Mouse (Mus musculus): ENCODE measurements around the gene Caprin1. TPM values are rescaled to one million over a fixed set of nuclear protein-coding genes. Genes with fewer than 3 reads are reported as not detected.
A peak's percentile ranks its signal among the peaks of the same experiment; 100 is the strongest.

The Caprin1 gene
- polyA plus RNA-seq, 1 experiment from 2014 or later: 300 TPM

GRCm38 (mm10) chr2:103751771-103752170 is 45.7 kb downstream of the Caprin1 start:
- Histone ChIP-seq H3K9me3 (ENCODE audit: control insufficient read depth, low read length) (no peaks in the 10 kb centered on the region), H3K4me2 (ENCODE audit: low read depth, low read length) (no peak overlapping the region), H3K36me3 (ENCODE audit: control insufficient read depth, insufficient read depth, low read length) (peaks cover 80% of the 10 kb centered on the region), H3K4me1 (ENCODE audit: control insufficient read depth, insufficient read depth, low read length) (no peaks in the 10 kb centered on the region), H3K27me3 (replicated peaks; ENCODE audit: control insufficient read depth, insufficient read depth, low read length) (no peaks in the 10 kb centered on the region), H3K27ac (replicated peaks; ENCODE audit: low read depth, low read length) (no peak overlapping the region), H3K9ac (ENCODE audit: low read depth, low read length) (no peak overlapping the region), H3K4me3 (ENCODE audit: low read depth, low read length) (no peak overlapping the region)
- no peak for DNase-seq (ENCODE audit: low spot score)
- no peak for ATAC-seq (ENCODE audit: low read depth)
- 98% methylated on average over 6 of the region's 6 CpGs for WGBS

DNA sequence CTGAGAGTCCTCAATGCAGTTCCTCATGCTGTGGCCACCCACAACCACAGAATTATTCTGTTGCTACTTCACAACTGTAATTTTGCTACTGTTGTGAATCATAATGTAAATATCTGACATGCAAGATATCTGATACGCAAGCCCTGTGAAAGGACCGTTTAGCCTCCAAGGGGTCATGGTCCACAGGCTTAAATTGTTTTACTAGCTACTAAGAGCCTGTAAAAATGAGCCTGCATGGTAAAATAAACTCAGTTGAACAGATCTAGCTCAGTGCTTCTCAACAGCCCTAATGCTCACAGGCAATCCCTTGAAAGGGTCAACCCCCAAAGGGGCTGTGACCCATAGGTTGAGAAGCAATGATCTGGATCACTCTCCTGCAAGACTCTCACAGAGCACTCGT is 48.4 kb downstream of the Caprin1 start:
- H3K36me3 ChIP-seq (ENCODE audit: control insufficient read depth, insufficient read depth, low read length): peaks cover 76% of the 10 kb centered on the region
- H3K4me3 ChIP-seq (ENCODE audit: low read depth, low read length): no peak overlapping the region
- H3K27ac ChIP-seq (replicated peaks; ENCODE audit: low read depth, low read length): no peak overlapping the region
- H3K27me3 ChIP-seq (replicated peaks; ENCODE audit: control insufficient read depth, insufficient read depth, low read length): no peaks in the 10 kb centered on the region
- DNase-seq (ENCODE audit: low spot score): no peak
- WGBS: 91% methylated on average over 3 of the region's 3 CpGs
- H3K4me1 ChIP-seq (ENCODE audit: control insufficient read depth, insufficient read depth, low read length): no peaks in the 10 kb centered on the region
- ATAC-seq (ENCODE audit: low read depth): no peak
- H3K9ac ChIP-seq (ENCODE audit: low read depth, low read length): no peak overlapping the region
- no peaks in the 10 kb centered on the region for H3K9me3 ChIP-seq (ENCODE audit: control insufficient read depth, low read length)
- no peak overlapping the region for H3K4me2 ChIP-seq (ENCODE audit: low read depth, low read length)

GRCm38 (mm10) chr2:103747891-103748290 is 49.6 kb downstream of the Caprin1 start:
- Histone ChIP-seq H3K9me3 (ENCODE audit: control insufficient read depth, low read length) (no peaks in the 10 kb centered on the region), H3K9ac (ENCODE audit: low read depth, low read length) (no peak overlapping the region), H3K4me3 (ENCODE audit: low read depth, low read length) (no peak overlapping the region), H3K36me3 (ENCODE audit: control insufficient read depth, insufficient read depth, low read length) (peaks cover 70% of the 10 kb centered on the region), H3K27me3 (replicated peaks; ENCODE audit: control insufficient read depth, insufficient read depth, low read length) (no peaks in the 10 kb centered on the region), H3K4me2 (ENCODE audit: low read depth, low read length) (no peak overlapping the region), H3K27ac (replicated peaks; ENCODE audit: low read depth, low read length) (no peak overlapping the region), H3K4me1 (ENCODE audit: control insufficient read depth, insufficient read depth, low read length) (no peaks in the 10 kb centered on the region)
- 86% methylated on average over 9 of the region's 9 CpGs for WGBS
- DNase-seq (ENCODE audit: low spot score) (no peak), ATAC-seq (ENCODE audit: low read depth) (no peak)

GRCm38 (mm10) chr2:103746761-103747160 is 50.7 kb downstream of the Caprin1 start:
- Histone ChIP-seq H3K4me1 (ENCODE audit: control insufficient read depth, insufficient read depth, low read length) (no peaks in the 10 kb centered on the region), H3K4me3 (ENCODE audit: low read depth, low read length) (no peak overlapping the region), H3K27ac (replicated peaks; ENCODE audit: low read depth, low read length) (no peak overlapping the region), H3K27me3 (replicated peaks; ENCODE audit: control insufficient read depth, insufficient read depth, low read length) (no peaks in the 10 kb centered on the region), H3K36me3 (ENCODE audit: control insufficient read depth, insufficient read depth, low read length) (peaks cover 68% of the 10 kb centered on the region), H3K9ac (ENCODE audit: low read depth, low read length) (no peak overlapping the region), H3K4me2 (ENCODE audit: low read depth, low read length) (no peak overlapping the region), H3K9me3 (ENCODE audit: control insufficient read depth, low read length) (no peaks in the 10 kb centered on the region)
- 85% methylated on average over 2 of the region's 2 CpGs for WGBS
- DNase-seq (ENCODE audit: low spot score) (no peak), ATAC-seq (ENCODE audit: low read depth) (no peak)

DNA sequence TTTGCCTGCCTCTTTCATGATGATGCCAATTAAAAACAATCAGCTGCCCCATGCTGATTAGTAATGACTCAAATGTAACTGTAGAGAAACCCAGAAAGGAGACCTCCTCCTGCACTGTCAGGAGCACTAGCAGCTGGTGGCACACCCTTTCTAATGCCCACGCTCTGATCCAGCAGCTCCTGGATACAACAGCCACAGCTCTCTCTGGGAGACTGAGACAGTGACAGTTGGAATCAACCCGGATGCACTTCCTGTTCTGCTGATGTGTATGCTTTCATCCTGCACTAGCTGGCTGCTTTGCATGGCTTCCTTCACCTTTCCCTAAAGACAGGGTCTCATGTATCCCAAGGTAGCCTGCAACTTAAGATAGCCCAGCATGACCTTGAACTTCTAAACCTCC is 51.4 kb downstream of the Caprin1 start:
- DNase-seq (ENCODE audit: low spot score) (no peak), ATAC-seq (ENCODE audit: low read depth) (no peak)
- Histone ChIP-seq H3K27ac (replicated peaks; ENCODE audit: low read depth, low read length) (no peak overlapping the region), H3K36me3 (ENCODE audit: control insufficient read depth, insufficient read depth, low read length) (peaks cover 65% of the 10 kb centered on the region), H3K4me3 (ENCODE audit: low read depth, low read length) (no peak overlapping the region), H3K4me1 (ENCODE audit: control insufficient read depth, insufficient read depth, low read length) (no peaks in the 10 kb centered on the region), H3K4me2 (ENCODE audit: low read depth, low read length) (no peak overlapping the region), H3K27me3 (replicated peaks; ENCODE audit: control insufficient read depth, insufficient read depth, low read length) (no peaks in the 10 kb centered on the region), H3K9me3 (ENCODE audit: control insufficient read depth, low read length) (no peaks in the 10 kb centered on the region), H3K9ac (ENCODE audit: low read depth, low read length) (no peak overlapping the region)
- 74% methylated on average over 2 of the region's 2 CpGs for WGBS

- H3K27me3 ChIP-seq (replicated peaks; ENCODE audit: control insufficient read depth, insufficient read depth, low read length): no peaks in the 10 kb centered on the region
- H3K9ac ChIP-seq (ENCODE audit: low read depth, low read length): no peak overlapping the region
- DNase-seq (ENCODE audit: low spot score): no peak
- no peaks in the 10 kb centered on the region for H3K4me1 ChIP-seq (ENCODE audit: control insufficient read depth, insufficient read depth, low read length)
- no peak overlapping the region for H3K4me2 ChIP-seq (ENCODE audit: low read depth, low read length)
- no peaks in the 10 kb centered on the region for H3K9me3 ChIP-seq (ENCODE audit: control insufficient read depth, low read length)
- H3K4me3 ChIP-seq (ENCODE audit: low read depth, low read length): no peak overlapping the region
- H3K27ac ChIP-seq (replicated peaks; ENCODE audit: low read depth, low read length): no peak overlapping the region
- peaks cover 66% of the 10 kb centered on the region for H3K36me3 ChIP-seq (ENCODE audit: control insufficient read depth, insufficient read depth, low read length)
- 87% methylated on average over 5 of the region's 5 CpGs for WGBS
- ATAC-seq (ENCODE audit: low read depth): no peak
Observed at GRCm38 (mm10) chr2:103745481-103745880, 52.0 kb downstream of the Caprin1 start.

GRCm38 (mm10) chr2:103743988-103744387 is 53.5 kb downstream of the Caprin1 start:
- DNase-seq (ENCODE audit: low spot score) (peak; percentile 48), ATAC-seq (ENCODE audit: low read depth) (no peak)
- no peak overlapping the region for H3K4me2 ChIP-seq (ENCODE audit: low read depth, low read length)
- H3K9me3 ChIP-seq (ENCODE audit: control insufficient read depth, low read length): no peaks in the 10 kb centered on the region
- H3K27me3 ChIP-seq (replicated peaks; ENCODE audit: control insufficient read depth, insufficient read depth, low read length): no peaks in the 10 kb centered on the region
- no peak overlapping the region for H3K27ac ChIP-seq (replicated peaks; ENCODE audit: low read depth, low read length)
- H3K4me3 ChIP-seq (ENCODE audit: low read depth, low read length): no peak overlapping the region
- no peak overlapping the region for H3K9ac ChIP-seq (ENCODE audit: low read depth, low read length)
- H3K4me1 ChIP-seq (ENCODE audit: control insufficient read depth, insufficient read depth, low read length): no peaks in the 10 kb centered on the region
- 82% methylated on average over 7 of the region's 7 CpGs for WGBS
- peaks cover 64% of the 10 kb centered on the region for H3K36me3 ChIP-seq (ENCODE audit: control insufficient read depth, insufficient read depth, low read length)

DNA sequence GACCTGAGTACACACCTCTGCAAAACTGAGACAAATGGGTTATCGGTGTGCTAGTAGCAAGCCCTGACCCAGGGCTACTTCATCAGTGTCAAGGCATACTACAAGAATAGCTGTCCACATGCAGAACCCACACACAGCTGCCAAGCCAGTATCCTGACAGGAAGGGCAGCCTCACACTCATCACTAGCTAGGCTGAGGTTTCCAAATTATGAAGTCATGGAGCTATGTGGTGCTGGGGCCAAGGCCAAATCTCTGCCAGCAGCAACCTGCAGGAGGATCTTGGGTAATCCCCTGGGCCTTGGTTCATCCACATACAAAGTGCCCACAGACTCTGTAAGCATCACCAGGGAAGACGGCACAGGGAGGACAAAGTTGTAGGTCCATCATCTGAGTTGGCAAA is 53.9 kb downstream of the Caprin1 start:
- Histone ChIP-seq H3K4me3 (ENCODE audit: low read depth, low read length) (no peak overlapping the region), H3K27me3 (replicated peaks; ENCODE audit: control insufficient read depth, insufficient read depth, low read length) (no peaks in the 10 kb centered on the region), H3K27ac (replicated peaks; ENCODE audit: low read depth, low read length) (no peak overlapping the region), H3K36me3 (ENCODE audit: control insufficient read depth, insufficient read depth, low read length) (peaks cover 68% of the 10 kb centered on the region), H3K9ac (ENCODE audit: low read depth, low read length) (no peak overlapping the region), H3K4me1 (ENCODE audit: control insufficient read depth, insufficient read depth, low read length) (no peaks in the 10 kb centered on the region), H3K4me2 (ENCODE audit: low read depth, low read length) (no peak overlapping the region), H3K9me3 (ENCODE audit: control insufficient read depth, low read length) (no peaks in the 10 kb centered on the region)
- ATAC-seq (ENCODE audit: low read depth): no peak
- DNase-seq (ENCODE audit: low spot score): no peak
- 90% methylated on average over 2 of the region's 2 CpGs for WGBS

GRCm38 (mm10) chr2:103742821-103743220 is 54.6 kb downstream of the Caprin1 start:
- ATAC-seq (ENCODE audit: low read depth) (no peak), DNase-seq (ENCODE audit: low spot score) (no peak)
- no peak overlapping the region for H3K27ac ChIP-seq (replicated peaks; ENCODE audit: low read depth, low read length)
- no peaks in the 10 kb centered on the region for H3K9me3 ChIP-seq (ENCODE audit: control insufficient read depth, low read length)
- 93% methylated on average over 6 of the region's 6 CpGs for WGBS
- peaks cover 63% of the 10 kb centered on the region for H3K36me3 ChIP-seq (ENCODE audit: control insufficient read depth, insufficient read depth, low read length)
- H3K4me3 ChIP-seq (ENCODE audit: low read depth, low read length): no peak overlapping the region
- no peaks in the 10 kb centered on the region for H3K4me1 ChIP-seq (ENCODE audit: control insufficient read depth, insufficient read depth, low read length)
- no peak overlapping the region for H3K9ac ChIP-seq (ENCODE audit: low read depth, low read length)
- no peak overlapping the region for H3K4me2 ChIP-seq (ENCODE audit: low read depth, low read length)
- H3K27me3 ChIP-seq (replicated peaks; ENCODE audit: control insufficient read depth, insufficient read depth, low read length): no peaks in the 10 kb centered on the region

All from embryonic facial prominence, embryonic 14.5 days (tissue).